Mouse (Mus musculus) olfactory bulb, adult 2 months (tissue): ENCODE measurements around the gene Ado.

Experiments
- CTCF ChIP-seq: fragments of 200-500 bp; IDR thresholded peaks from 2 replicates; pipeline ENCODE4 v1.5.1; 2012; ENCODE audit warnings: low read depth, mild to moderate bottlenecking, low read length, moderate library complexity; ENCODE audit not compliant: insufficient read depth
- POLR2A ChIP-seq: fragments of 200-500 bp; IDR thresholded peaks from 2 replicates; pipeline ENCODE4 v1.6.1; 2012; ENCODE audit warnings: mild to moderate bottlenecking, low read depth, low read length, moderate library complexity; ENCODE audit not compliant: insufficient read depth

DNA sequence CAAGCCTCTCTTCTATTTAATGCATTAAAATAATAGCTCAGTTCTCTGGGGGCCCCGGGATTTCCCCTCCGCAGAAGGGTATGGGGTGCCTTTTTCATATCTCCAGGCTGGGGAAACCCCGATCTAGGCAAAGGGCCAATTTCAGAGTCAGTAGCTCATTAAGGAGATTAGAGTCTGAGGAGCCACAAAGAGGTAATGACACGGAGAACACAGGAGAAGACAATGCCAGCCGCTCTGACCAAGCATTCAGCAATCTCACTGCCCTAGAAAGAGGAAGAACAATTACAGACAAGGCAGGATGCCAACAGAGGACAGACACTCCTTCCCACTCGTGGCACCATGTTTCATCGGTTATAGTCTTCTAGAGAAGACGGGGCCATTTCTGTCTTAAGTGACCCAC, 17.3 kb upstream of the Ado start:
- no peak for TF ChIP-seq CTCF
- TF ChIP-seq POLR2A, result no peak
